Mouse (Mus musculus): ENCODE measurements around the gene Zfp30.
A peak's percentile ranks its signal among the peaks of the same experiment; 100 is the strongest.

Gene Zfp30

GRCm38 (mm10) chr7:29783871-29784551, at the start of gene Zfp30:
Zfp30 (plus strand) TSS chr7:29783998.
- DNase-seq = peak; percentile 63 to 70

- DNase-seq = no peak
These were observed 41.5 kb upstream of the Zfp30 start for GRCm38 (mm10) chr7:29742258-29742657.

- DNase-seq = no peak
These were observed 23.3 kb upstream of the Zfp30 start for GRCm38 (mm10) chr7:29760476-29760875.

GRCm38 (mm10) chr7:29764702-29765101, 19.1 kb upstream of the Zfp30 start:
- DNase-seq = no peak

- DNase-seq = peak; percentile 72 to 76
These were observed 16.6 kb upstream of the Zfp30 start for GRCm38 (mm10) chr7:29767058-29767686.

GRCm38 (mm10) chr7:29768090-29768900, 15.5 kb upstream of the Zfp30 start, which contains the start of gene Zfp84:
Zfp84 (plus strand) TSS chr7:29768552.
- peak; percentile 87 to 88 for DNase-seq

GRCm38 (mm10) chr7:29768980-29769379, 14.8 kb upstream of the Zfp30 start:
- no peak for DNase-seq

- DNase-seq = no peak
These were observed 10.3 kb upstream of the Zfp30 start for GRCm38 (mm10) chr7:29773503-29773902.

- no peak for DNase-seq
These were observed 9.4 kb upstream of the Zfp30 start for GRCm38 (mm10) chr7:29774371-29774770.

GRCm38 (mm10) chr7:29776568-29776967, 7.2 kb upstream of the Zfp30 start:
- no peak for DNase-seq

GRCm38 (mm10) chr7:29777372-29777771, 6.4 kb upstream of the Zfp30 start:
- no peak for DNase-seq

- no peak for DNase-seq
These were observed 1.2 kb downstream of the Zfp30 start for GRCm38 (mm10) chr7:29785023-29785422.

GRCm38 (mm10) chr7:29785888-29786287, 2.1 kb downstream of the Zfp30 start:
- DNase-seq = no peak

GRCm38 (mm10) chr7:29792906-29793305, 9.1 kb downstream of the Zfp30 start:
- DNase-seq = no peak

- DNase-seq = no peak
These were observed 23.2 kb downstream of the Zfp30 start for GRCm38 (mm10) chr7:29807046-29807445.

GRCm38 (mm10) chr7:29812244-29812643, 28.4 kb downstream of the Zfp30 start:
- no peak for DNase-seq

- DNase-seq = no peak
These were observed 30.6 kb downstream of the Zfp30 start for GRCm38 (mm10) chr7:29814381-29814780.

GRCm38 (mm10) chr7:29815061-29815784, 31.4 kb downstream of the Zfp30 start:
- no peak for DNase-seq

GRCm38 (mm10) chr7:29815910-29816429, 32.2 kb downstream of the Zfp30 start, which contains the start of gene Zfp790:
Zfp790 (plus strand) TSS chr7:29816114.
- peak; percentile 76 to 79 for DNase-seq

- DNase-seq = peak; percentile 80 to 84
These were observed 34.9 kb downstream of the Zfp30 start for GRCm38 (mm10) chr7:29818619-29819254.

- DNase-seq = no peak
These were observed 44.2 kb downstream of the Zfp30 start for GRCm38 (mm10) chr7:29828001-29828400.

- no peak for DNase-seq
These were observed 46.0 kb downstream of the Zfp30 start for GRCm38 (mm10) chr7:29829804-29830203.
